Mouse (Mus musculus) thymus, postnatal 0 days (tissue): ENCODE data around the gene Olfr153. TPM values are rescaled to one million over a fixed set of nuclear protein-coding genes. Genes with fewer than 3 reads are reported as not detected.
"Not testable (repeated sequence)": the region's sequence is repeated elsewhere in the genome, so short reads cannot be mapped to it uniquely, and the experiment has no call there.

ENCODE experiments used
- DNase-seq: peaks from one replicate; pipeline ENCODE4 v3.0.0-alpha.2; 2015; ENCODE audit warnings: low spot score
- polyA plus RNA-seq: library from polyadenylated mRNA; unstranded; fragments of >200 nt; fragmentation: Nextera tagmentation; extraction: Ambion mirVana; gene quantifications from 2 replicates; pipeline ENCODE4 v1.2.1, GENCODE M21; 2015

The Olfr153 gene
- not detected in 2 replicates for polyA plus RNA-seq

DNA sequence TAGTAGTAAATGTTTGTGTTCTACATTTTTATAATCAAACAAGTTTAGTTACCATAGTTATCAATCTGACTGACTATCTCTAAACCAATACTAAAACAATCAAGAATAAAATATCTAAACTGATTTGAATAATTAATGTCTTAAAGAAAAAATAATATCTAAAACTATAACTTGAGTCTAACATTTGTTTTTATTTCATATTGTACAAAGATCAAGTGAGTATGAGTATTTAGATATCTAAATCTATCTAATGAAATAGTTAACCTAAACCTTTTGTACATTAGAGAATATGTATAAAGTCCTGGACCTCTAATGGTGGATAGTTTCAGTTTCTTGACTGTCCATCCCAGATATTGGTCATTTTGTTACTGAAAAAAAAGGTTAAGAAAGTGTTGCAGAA, at the start of gene Olfr153:
Gene Olfr153, plus strand, starts transcription at position 301 of the 400 bp plus-strand sequence.
- no peak for DNase-seq

DNA sequence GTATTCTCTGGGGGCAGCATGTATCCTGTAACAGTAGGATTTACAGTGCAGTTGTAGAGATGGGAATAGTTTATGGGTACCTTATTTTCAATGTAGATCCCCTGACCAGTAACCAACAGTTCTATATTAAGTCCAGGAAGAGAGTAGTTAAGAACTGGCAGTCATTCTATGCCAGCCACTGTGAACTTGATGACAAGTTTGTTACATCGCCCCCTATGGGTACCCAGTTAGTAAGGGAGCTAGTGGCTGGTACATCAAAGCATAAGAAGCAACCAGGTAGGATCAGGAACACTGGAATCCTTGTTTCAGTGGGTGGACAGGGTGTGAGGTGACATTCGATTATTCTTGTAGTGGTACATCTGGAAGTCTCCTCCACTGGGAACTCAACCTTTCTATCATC, 49.3 kb upstream of the Olfr153 start:
- no peak for DNase-seq

DNA sequence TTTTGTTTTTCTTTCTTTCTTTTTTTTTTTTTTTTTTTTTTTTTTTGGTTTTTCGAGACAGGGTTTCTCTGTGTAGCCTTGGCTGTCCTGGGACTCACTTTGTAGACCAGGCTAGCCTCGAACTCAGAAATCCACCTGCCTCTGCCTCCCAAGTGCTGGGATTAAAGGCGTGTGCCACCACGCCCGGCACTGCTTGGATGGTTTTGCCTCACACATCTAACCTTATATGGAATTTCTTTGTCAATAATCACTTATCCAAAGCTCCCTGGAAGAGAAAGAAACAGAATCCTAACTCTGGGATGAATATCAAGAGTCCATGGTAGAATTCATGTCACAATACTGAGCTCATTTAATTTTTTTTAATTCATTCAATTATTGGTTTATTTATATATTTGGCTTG, 34.6 kb upstream of the Olfr153 start, which contains the start of gene Pramel7:
Gene Pramel7, minus strand, starts transcription at position 101 of the 400 bp plus-strand sequence.
- DNase-seq, result not testable (repeated sequence)

DNA sequence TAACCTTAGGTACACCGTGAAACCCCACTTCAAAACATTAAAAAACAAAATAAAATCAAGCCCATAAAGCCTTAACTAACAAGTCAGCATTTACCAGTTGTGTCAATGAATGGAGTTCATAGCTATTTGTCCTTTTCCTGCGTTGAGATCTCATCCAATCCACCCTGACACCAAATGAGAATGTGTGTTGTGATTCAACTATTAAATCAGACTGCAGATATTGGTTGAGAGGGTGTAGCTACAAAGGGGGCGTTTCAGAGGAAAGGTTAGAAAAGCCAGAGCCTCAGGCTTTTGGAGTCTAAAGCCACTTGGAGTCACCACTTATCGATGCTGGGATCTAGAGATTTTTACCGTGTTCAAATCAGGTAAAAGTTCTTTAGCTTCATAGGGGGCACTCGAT, 25.3 kb upstream of the Olfr153 start, which contains the start of gene Pramel6:
Gene Pramel6, plus strand, starts transcription at position 301 of the 400 bp plus-strand sequence.
- DNase-seq, result no peak

DNA sequence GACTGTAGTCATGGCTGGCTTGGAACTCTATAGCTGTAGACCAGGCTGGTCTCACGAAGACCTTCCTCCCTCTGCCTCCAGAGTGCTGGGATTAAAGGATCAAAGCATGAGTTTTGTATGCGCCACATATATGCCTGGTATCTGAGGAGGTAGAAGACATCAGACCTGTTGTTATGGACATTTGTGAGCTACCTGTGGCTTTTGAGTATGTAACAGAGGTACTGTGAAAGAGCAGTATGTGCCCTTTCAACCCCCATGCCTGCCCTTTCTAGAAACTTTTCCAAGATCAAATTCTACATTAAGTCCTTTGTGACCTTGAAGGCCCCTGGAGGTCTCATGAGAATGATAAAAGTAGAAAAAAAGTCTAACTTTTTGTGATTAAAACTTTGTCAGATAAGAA, 16.6 kb upstream of the Olfr153 start:
- no peak for DNase-seq

DNA sequence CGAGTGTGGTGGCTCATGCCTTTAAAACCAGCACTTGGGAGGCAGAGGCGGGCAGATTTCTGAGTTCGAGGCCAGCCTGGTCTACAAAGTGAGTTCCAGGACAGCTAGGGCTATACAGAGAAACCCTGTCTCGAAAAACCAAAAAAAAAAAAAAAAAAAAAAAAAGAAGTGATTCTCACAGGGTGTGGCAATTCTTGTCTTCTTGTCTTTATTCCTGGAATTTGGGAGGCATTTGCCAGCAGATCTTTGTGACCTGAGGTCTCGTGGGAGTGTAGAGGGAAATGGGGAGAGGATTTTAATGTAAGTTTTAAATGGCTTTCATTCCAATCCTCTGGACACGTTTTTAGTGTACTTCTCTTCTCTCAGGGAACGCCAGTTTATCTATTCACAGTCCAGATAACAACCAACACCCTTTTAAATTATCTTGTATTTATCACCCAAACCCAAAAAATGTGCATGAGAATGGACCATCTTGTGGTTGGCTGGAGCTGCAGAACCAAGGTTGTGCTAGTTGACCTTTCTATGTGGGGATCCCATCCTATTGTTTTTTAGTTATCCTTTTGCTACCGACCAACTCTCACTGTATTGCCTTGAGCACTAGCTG, 16.0 kb upstream of the Olfr153 start:
- no peak for DNase-seq

DNA sequence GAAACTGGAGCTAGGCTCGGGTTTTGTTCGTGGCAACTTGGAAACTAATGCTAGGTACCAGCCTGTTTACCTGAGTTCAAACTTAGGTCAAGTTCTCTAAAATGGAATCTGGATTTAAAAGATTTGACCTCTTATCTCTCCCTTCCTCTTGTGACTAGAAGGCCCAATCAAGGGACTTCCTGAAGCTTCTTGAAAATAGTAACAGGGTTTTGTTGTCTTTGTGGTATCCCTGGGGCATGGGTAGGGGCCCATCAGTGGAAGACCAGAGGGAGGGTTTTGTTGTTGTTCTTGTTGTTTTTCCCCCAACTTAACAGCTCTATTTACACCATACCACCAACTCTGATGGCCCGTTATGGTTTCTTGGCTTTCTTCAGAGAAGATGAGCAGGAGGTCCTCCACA, 15.0 kb upstream of the Olfr153 start:
- DNase-seq, result no peak

DNA sequence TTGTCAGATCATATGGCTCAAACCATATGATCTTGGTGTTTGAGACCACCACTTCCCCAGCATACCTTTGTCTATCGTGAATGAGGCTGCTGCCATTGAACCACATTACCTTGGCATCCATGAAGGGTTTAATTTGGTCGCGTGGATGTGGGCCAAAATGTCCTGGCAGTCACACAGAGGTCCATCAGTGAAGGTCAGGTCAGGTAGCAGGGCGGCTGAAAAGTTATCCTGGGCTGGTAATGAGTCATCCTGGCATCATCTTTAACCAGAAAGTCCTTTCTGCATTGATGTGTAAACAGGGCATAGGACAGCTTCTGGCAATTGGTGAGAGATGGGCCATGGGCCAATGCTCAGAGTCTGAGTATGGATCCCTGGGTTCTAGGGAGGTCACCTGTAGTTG, 10.9 kb upstream of the Olfr153 start:
- no peak for DNase-seq

DNA sequence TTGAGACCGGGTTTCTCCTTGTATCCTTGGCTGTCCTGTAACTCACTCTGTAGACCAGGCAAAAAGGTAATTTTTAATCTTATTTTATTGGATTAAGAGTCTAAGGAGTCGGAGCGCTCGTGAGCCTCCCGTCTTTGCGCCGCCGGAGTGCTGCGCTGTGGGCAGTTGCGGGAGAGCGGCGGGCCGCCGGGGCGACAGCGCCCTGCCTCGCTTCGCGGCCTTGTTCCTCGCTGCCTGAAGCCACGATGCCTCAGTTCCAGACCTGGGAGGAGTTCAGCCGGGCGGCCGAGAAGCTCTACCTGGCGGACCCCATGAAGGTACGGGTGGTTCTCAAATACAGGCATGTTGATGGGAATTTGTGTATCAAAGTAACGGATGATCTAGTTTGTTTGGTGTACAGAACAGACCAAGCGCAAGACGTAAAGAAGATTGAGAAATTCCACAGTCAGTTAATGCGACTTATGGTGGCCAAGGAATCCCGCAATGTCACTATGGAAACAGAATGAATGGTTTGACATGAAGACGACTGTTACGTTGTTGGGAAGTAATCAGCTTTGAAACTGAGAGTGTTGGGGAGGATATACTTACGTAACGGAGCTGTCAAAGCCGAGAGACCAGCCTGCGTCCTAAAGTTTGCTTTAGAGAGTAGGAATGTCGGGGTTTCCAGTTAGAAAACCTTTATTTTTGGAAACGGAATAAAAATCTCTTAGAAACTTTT, 5.5 kb upstream of the Olfr153 start:
- not testable (repeated sequence) for DNase-seq

DNA sequence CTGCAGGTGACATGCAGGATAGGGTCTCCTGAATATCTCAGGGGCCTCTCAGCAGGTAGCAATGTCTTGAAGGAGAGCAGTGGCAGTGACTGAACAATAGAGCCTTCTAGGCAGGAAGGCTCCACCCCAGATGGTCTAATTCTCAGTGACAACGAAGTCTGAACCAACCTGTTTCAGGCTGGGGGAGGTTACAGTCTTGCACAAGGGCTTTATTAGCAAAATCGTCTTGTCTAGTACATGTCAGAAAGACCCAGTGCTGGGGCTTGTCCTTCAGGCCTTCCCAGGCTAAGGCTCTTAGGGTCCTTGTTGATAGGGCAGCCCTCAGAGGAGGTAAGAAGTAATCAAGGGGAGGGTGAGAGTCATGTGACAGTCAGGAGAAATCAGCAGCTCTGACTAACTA, 3.2 kb downstream of the Olfr153 start:
- no peak for DNase-seq

DNA sequence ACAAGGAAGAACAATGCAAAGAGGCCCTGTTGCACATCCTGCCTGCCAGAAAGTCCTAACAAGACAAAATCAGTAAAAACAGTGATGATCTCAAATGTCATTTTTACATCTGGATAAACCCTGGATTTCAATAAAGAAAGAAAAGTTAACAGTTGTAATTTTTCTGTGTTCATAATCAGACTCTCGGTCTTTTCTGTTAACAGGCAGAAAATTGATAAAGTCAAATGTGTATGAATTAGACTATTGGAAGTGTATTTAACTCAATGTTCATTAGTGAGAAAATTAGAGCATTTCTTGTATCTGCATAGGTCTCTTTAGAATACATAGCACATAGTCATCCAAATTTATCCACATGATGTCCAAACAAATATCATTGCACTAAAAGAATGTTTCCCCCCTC, 13.8 kb downstream of the Olfr153 start, which contains the start of gene Olfr1128:
Gene Olfr1128, minus strand, starts transcription at position 101 of the 400 bp plus-strand sequence.
- no peak for DNase-seq

DNA sequence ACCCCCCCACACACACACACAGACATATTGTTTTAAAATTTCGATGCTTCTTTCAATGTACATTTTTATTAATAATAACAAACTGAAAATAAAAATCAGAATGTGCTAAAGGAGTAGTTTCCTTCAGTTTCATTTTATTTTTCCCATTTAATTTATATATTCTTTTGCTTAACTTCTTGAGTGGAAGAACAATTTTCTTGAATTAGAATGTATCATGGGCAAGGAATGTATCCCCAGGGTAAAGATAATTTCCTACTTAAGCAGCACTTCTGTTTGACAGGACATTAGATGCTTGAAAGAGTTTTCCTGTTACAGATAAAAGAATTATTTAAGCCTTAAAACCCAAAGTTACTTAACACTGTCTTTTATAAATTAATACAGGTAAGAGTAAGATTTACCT, 42.0 kb downstream of the Olfr153 start, which contains the start of gene Olfr1129:
Gene Olfr1129, plus strand, starts transcription at position 301 of the 400 bp plus-strand sequence.
- not testable (repeated sequence) for DNase-seq

Other genes starting within 250 kb of the Olfr153 start
- not detected in 2 replicates for gene Olfr1118, start 224.2 kb upstream of the Olfr153 start, polyA plus RNA-seq
- gene Olfr1120, start 177.0 kb upstream of the Olfr153 start, polyA plus RNA-seq, result not detected in 2 replicates
- not detected in 2 replicates for gene Olfr1121, start 161.9 kb upstream of the Olfr153 start, polyA plus RNA-seq
- gene Olfr1122, start 145.9 kb upstream of the Olfr153 start, polyA plus RNA-seq, result not detected in 2 replicates
- gene Olfr1123, start 115.2 kb upstream of the Olfr153 start, polyA plus RNA-seq, result not detected in 2 replicates
- 0.09 TPM in 1 of 2 replicates, not detected in the other for gene Olfr1124, start 101.5 kb upstream of the Olfr153 start, polyA plus RNA-seq
- gene Olfr1126, start 77.8 kb upstream of the Olfr153 start, polyA plus RNA-seq, result not detected in 2 replicates
- gene Pramel7, start 34.7 kb upstream of the Olfr153 start, polyA plus RNA-seq, result not detected in 2 replicates
- gene Pramel6, start 25.2 kb upstream of the Olfr153 start, polyA plus RNA-seq, result not detected in 2 replicates
- gene Olfr1128, start 13.7 kb downstream of the Olfr153 start, polyA plus RNA-seq, result not detected in 2 replicates
- not detected in 2 replicates for gene Olfr1129, start 42.1 kb downstream of the Olfr153 start, polyA plus RNA-seq
- gene Olfr1130, start 74.4 kb downstream of the Olfr153 start, polyA plus RNA-seq, result not detected in 2 replicates
- gene Olfr1131, start 95.3 kb downstream of the Olfr153 start, polyA plus RNA-seq, result not detected in 2 replicates
- not detected in 2 replicates for gene Olfr1132, start 105.7 kb downstream of the Olfr153 start, polyA plus RNA-seq
- gene Olfr1133, start 115.6 kb downstream of the Olfr153 start, polyA plus RNA-seq, result not detected in 2 replicates
- not detected in 2 replicates for gene Olfr1134, start 126.7 kb downstream of the Olfr153 start, polyA plus RNA-seq
- gene Olfr1135, start 141.9 kb downstream of the Olfr153 start, polyA plus RNA-seq, result not detected in 2 replicates
- gene Olfr1136, start 162.2 kb downstream of the Olfr153 start, polyA plus RNA-seq, result 0.17 and 0.19 TPM in 2 replicates
- gene Olfr1137, start 181.4 kb downstream of the Olfr153 start, polyA plus RNA-seq, result not detected in 2 replicates
- not detected in 2 replicates for gene Olfr1138, start 208.2 kb downstream of the Olfr153 start, polyA plus RNA-seq
- not detected in 2 replicates for gene Olfr1140, start 212.0 kb downstream of the Olfr153 start, polyA plus RNA-seq
- not detected in 2 replicates for gene Olfr1141, start 222.2 kb downstream of the Olfr153 start, polyA plus RNA-seq
- not detected in 2 replicates for gene Olfr152, start 247.7 kb downstream of the Olfr153 start, polyA plus RNA-seq